In genomic region chr3:84281936-84282371, GRCm38 (mm10) we compare ENCODE assay signal across 8 mouse cellular contexts. TPM values are rescaled to one million over a fixed set of nuclear protein-coding genes. Genes with fewer than 3 reads are reported as not detected.
A peak's percentile ranks its signal among the peaks of the same experiment; 100 is the strongest.
DNase-seq lines count a peak whose midpoint lies in the region; ATAC-seq and TF ChIP-seq lines count a peak whose summit lies in the region.

No protein-coding gene starts in this region.

- ATAC-seq in lung, embryonic 16.5 days (ENCODE audit: low read depth), result 0 out of 2 replicates have a peak, but pooled peaks have one; percentile 12
- ATAC-seq in heart, postnatal 0 days (ENCODE audit: insufficient read depth, low read depth), result peak; percentile 54; the same call in 1 of the 2 replicates
- ATAC-seq in limb, embryonic 11.5 days (ENCODE audit: insufficient number of reproducible peaks, low FRiP score, low TSS enrichment, low read depth), result no peak
- peak; percentile 36 for ATAC-seq in stomach, embryonic 15.5 days (ENCODE audit: insufficient read depth, low FRiP score, low read depth)

- intact Hi-C loops in left cerebral cortex, postnatal 14 days (cut with DNase I), result no loop called here

- H3K4me2 ChIP-seq in lung, embryonic 16.5 days (ENCODE audit: low read depth, low read length), result no peak overlapping the region
- peak overlapping the region; percentile 4; the same call in 1 of the 2 replicates for H3K4me2 ChIP-seq in heart, postnatal 0 days (ENCODE audit: low read depth, low read length)
- H3K4me2 ChIP-seq in limb, embryonic 11.5 days (ENCODE audit: low read depth, severe bottlenecking), result no peak overlapping the region
- 0 out of 2 replicates have a peak overlapping the region, but pooled peaks have one; percentile 0 for H3K4me2 ChIP-seq in stomach, embryonic 15.5 days

- DNase-seq in lung, postnatal 25 days (ENCODE audit: low spot score), result no peak
- DNase-seq in heart, postnatal 0 days (ENCODE audit: low spot score), result no peak
- peak; percentile 41 for DNase-seq in limb, embryonic 11.5 days (ENCODE audit: low spot score)
- DNase-seq in natural killer cell, adult 2 months (ENCODE audit: low spot score in 2 of 2), result no peak
- DNase-seq in left cerebral cortex, postnatal 14 days (ENCODE audit: low spot score in 2 of 2), result no peak
- DNase-seq in thymus, adult 18-20 months, result no peak

- no peak overlapping the region for H3K27ac ChIP-seq in lung, embryonic 16.5 days (ENCODE audit: low read length)
- H3K27ac ChIP-seq in heart, postnatal 0 days (ENCODE audit: low read depth), result no peak overlapping the region
- no peak overlapping the region for H3K27ac ChIP-seq in limb, embryonic 11.5 days (replicated peaks; ENCODE audit: low read depth, low read length)
- H3K27ac ChIP-seq in stomach, embryonic 15.5 days, result no peak overlapping the region

- no peaks in the 10 kb centered on the region for H3K36me3 ChIP-seq in lung, embryonic 16.5 days (ENCODE audit: control insufficient read depth, insufficient read depth, low read length)
- H3K36me3 ChIP-seq in heart, postnatal 0 days (replicated peaks; ENCODE audit: control insufficient read depth, insufficient read depth, low read length), result no peaks in the 10 kb centered on the region
- H3K36me3 ChIP-seq in limb, embryonic 11.5 days (ENCODE audit: control insufficient read depth, insufficient read depth, low read length), result no peaks in the 10 kb centered on the region
- no peaks in the 10 kb centered on the region for H3K36me3 ChIP-seq in stomach, embryonic 15.5 days

- no peaks in the 10 kb centered on the region for H3K27me3 ChIP-seq in lung, embryonic 16.5 days (ENCODE audit: control insufficient read depth, insufficient read depth, low read depth, low read length)
- no peaks in the 10 kb centered on the region for H3K27me3 ChIP-seq in heart, postnatal 0 days (ENCODE audit: control insufficient read depth, insufficient read depth, low read length)
- 0 out of 2 replicates have a peak, but pooled peaks cover 2% of the 10 kb centered on the region for H3K27me3 ChIP-seq in limb, embryonic 11.5 days (ENCODE audit: control insufficient read depth, insufficient read depth, low read length)
- no peaks in the 10 kb centered on the region for H3K27me3 ChIP-seq in stomach, embryonic 15.5 days (replicated peaks)

- WGBS in lung, embryonic 16.5 days, result 20% methylated on average over 10 of the region's 10 CpGs
- WGBS in heart, postnatal 0 days, result 21% methylated on average over 10 of the region's 10 CpGs
- 27% methylated on average over 10 of the region's 10 CpGs for WGBS in limb, embryonic 11.5 days
- WGBS in stomach, embryonic 15.5 days, result 26% methylated on average over 10 of the region's 10 CpGs

- no peak for TF ChIP-seq EP300 in heart, postnatal 0 days (IDR thresholded peaks at IDR 0.05; ENCODE audit: low read depth)

- no peak overlapping the region for H3K4me3 ChIP-seq in lung, embryonic 16.5 days (ENCODE audit: low read length)
- no peak overlapping the region for H3K4me3 ChIP-seq in heart, postnatal 0 days (ENCODE audit: low read depth, low read length)
- no peak overlapping the region for H3K4me3 ChIP-seq in limb, embryonic 11.5 days (ENCODE audit: low read depth, low read length)
- no peak overlapping the region for H3K4me3 ChIP-seq in stomach, embryonic 15.5 days (replicated peaks)

- no peak overlapping the region for H3K9ac ChIP-seq in lung, embryonic 16.5 days (ENCODE audit: low read length)
- no peak overlapping the region for H3K9ac ChIP-seq in heart, postnatal 0 days (replicated peaks; ENCODE audit: low read depth, low read length)
- no peak overlapping the region for H3K9ac ChIP-seq in limb, embryonic 11.5 days (ENCODE audit: low read length)
- no peak overlapping the region for H3K9ac ChIP-seq in stomach, embryonic 15.5 days

- TF ChIP-seq CTCF in heart, postnatal 0 days (IDR thresholded peaks at IDR 0.05; ENCODE audit: low read depth), result no peak

- H3K4me1 ChIP-seq in lung, embryonic 16.5 days (replicated peaks; ENCODE audit: control insufficient read depth, insufficient read depth, low read length), result peaks cover 19% of the 10 kb centered on the region
- H3K4me1 ChIP-seq in heart, postnatal 0 days (ENCODE audit: control insufficient read depth, insufficient read depth), result peaks cover 16% of the 10 kb centered on the region
- H3K4me1 ChIP-seq in limb, embryonic 11.5 days (ENCODE audit: control insufficient read depth, insufficient read depth, low read length), result peaks cover 6% of the 10 kb centered on the region
- no peaks in the 10 kb centered on the region for H3K4me1 ChIP-seq in stomach, embryonic 15.5 days

- H3K9me3 ChIP-seq in lung, embryonic 16.5 days (ENCODE audit: control insufficient read depth, low read length), result no peaks in the 10 kb centered on the region
- H3K9me3 ChIP-seq in heart, postnatal 0 days (replicated peaks; ENCODE audit: control insufficient read depth, low read length), result no peaks in the 10 kb centered on the region
- H3K9me3 ChIP-seq in limb, embryonic 11.5 days (ENCODE audit: control insufficient read depth, low read length), result no peaks in the 10 kb centered on the region
- no peaks in the 10 kb centered on the region for H3K9me3 ChIP-seq in stomach, embryonic 15.5 days

RNA-seq across cellular contexts. Expression of gene Trim2, which starts 24.7 kb away (rescaled TPM):
- polyA plus RNA-seq in lung, embryonic 16.5 days (2015; fragmentation: Nextera tagmentation; extraction: Ambion mirVana), result 31.9 and 36.2 TPM in 2 replicates
- 6.1 and 11.0 TPM in 2 replicates for total RNA-seq in heart, postnatal 0 days (2014; rRNA removed; ENCODE audit: low replicate concordance)
- 4.9 and 6.0 TPM in 2 replicates for polyA plus RNA-seq in heart, postnatal 0 days (2015; fragmentation: Nextera tagmentation; extraction: Ambion mirVana)
- polyA plus RNA-seq in limb, embryonic 11.5 days (2014; fragmentation: Nextera tagmentation; extraction: Ambion mirVana), result 12.4 and 13.5 TPM in 2 replicates
- polyA plus RNA-seq in stomach, embryonic 15.5 days (2015; fragmentation: Nextera tagmentation; extraction: Ambion mirVana), result 27.9 and 31.7 TPM in 2 replicates
- total RNA-seq in left cerebral cortex, postnatal 14 days (2021), result 100 to 1,000 TPM; 190 to 200 TPM

Comparison
In these comparisons a context has a peak if more than half of its experiments do, and no peak if none do; other contexts are left out.
1. H3K4me2 ChIP-seq: peak in heart, postnatal 0 days (single experiment) and stomach, embryonic 15.5 days (single experiment); none in lung, embryonic 16.5 days (single experiment) and limb, embryonic 11.5 days (single experiment).